ENCODE assay signal across 8 mouse cellular contexts in genomic region chr14:14863690-14864356, GRCm38 (mm10).
DNase-seq lines count a peak whose midpoint lies in the region; ATAC-seq and TF ChIP-seq lines count a peak whose summit lies in the region.

No protein-coding gene starts in this region.

- no peak overlapping the region for H3K27ac ChIP-seq in bone marrow macrophage, adult 2 months (ENCODE audit: insufficient read depth, low read depth, low read length)
- H3K27ac ChIP-seq in embryonic fibroblast, embryonic 13.5 days (ENCODE audit: insufficient read depth, low read length): no peak overlapping the region
- H3K27ac ChIP-seq in heart, embryonic 10.5 days: peak overlapping the region; percentile 62; the same call in 1 of the 2 replicates
- H3K27ac ChIP-seq in kidney, embryonic 14.5 days (ENCODE audit: low read depth, low read length): no peak overlapping the region
- no peak overlapping the region for H3K27ac ChIP-seq in liver, embryonic 11.5 days (ENCODE audit: low read depth, low read length)
- H3K27ac ChIP-seq in neural tube, embryonic 11.5 days (ENCODE audit: low read depth, low read length): no peak overlapping the region

- H3K4me2 ChIP-seq in kidney, embryonic 14.5 days (replicated peaks; ENCODE audit: low read depth, low read length): no peak overlapping the region
- no peak overlapping the region for H3K4me2 ChIP-seq in liver, embryonic 11.5 days
- no peak overlapping the region for H3K4me2 ChIP-seq in neural tube, embryonic 11.5 days (ENCODE audit: low read depth)

- peak; percentile 85 for ATAC-seq in kidney, embryonic 14.5 days (ENCODE audit: low FRiP score, low TSS enrichment)
- ATAC-seq in liver, embryonic 11.5 days (replicated peaks; ENCODE audit: low FRiP score): peak; percentile 56
- peak; percentile 75 for ATAC-seq in neural tube, embryonic 11.5 days (ENCODE audit: insufficient read depth, low FRiP score, low TSS enrichment)

- DNase-seq in CD8-positive naive resting alpha-beta T cell, adult 2 months (ENCODE audit: low read depth in 2 of 2, low spot score in 2 of 2): peak; percentile 46 to 60
- peak; percentile 80 for DNase-seq in heart, embryonic 10.5 days (ENCODE audit: low spot score)
- DNase-seq in liver, embryonic 11.5 days (ENCODE audit: low spot score): peak; percentile 68
- peak; percentile 76 for DNase-seq in neural tube, embryonic 11.5 days (ENCODE audit: low spot score)
- DNase-seq in telencephalon, adult 2 months (ENCODE audit: low read depth, low spot score): peak; percentile 71

- H3K4me1 ChIP-seq in bone marrow macrophage, adult 2 months (ENCODE audit: control insufficient read depth, insufficient read depth, low read length): peaks cover 3% of the 10 kb centered on the region; the same call in 1 of the 2 replicates
- no peaks in the 10 kb centered on the region for H3K4me1 ChIP-seq in embryonic fibroblast, embryonic 13.5 days (ENCODE audit: control insufficient read depth, insufficient read depth, low read length)
- no peaks in the 10 kb centered on the region for H3K4me1 ChIP-seq in heart, embryonic 10.5 days
- no peaks in the 10 kb centered on the region for H3K4me1 ChIP-seq in kidney, embryonic 14.5 days (ENCODE audit: control insufficient read depth, insufficient read depth, low read length)
- H3K4me1 ChIP-seq in liver, embryonic 11.5 days (replicated peaks; ENCODE audit: control insufficient read depth, insufficient read depth, low read length): no peaks in the 10 kb centered on the region
- no peaks in the 10 kb centered on the region for H3K4me1 ChIP-seq in neural tube, embryonic 11.5 days (ENCODE audit: control insufficient read depth, insufficient read depth, low read length)

- H3K9ac ChIP-seq in kidney, embryonic 14.5 days (ENCODE audit: low read depth, low read length): no peak overlapping the region; the same call in 1 of the 2 replicates
- no peak overlapping the region for H3K9ac ChIP-seq in liver, embryonic 11.5 days (ENCODE audit: low read depth, low read length)
- no peak overlapping the region for H3K9ac ChIP-seq in neural tube, embryonic 11.5 days (ENCODE audit: low read length)

- 30% methylated on average over 7 of the region's 7 CpGs for WGBS in heart, embryonic 10.5 days
- 24% methylated on average over 7 of the region's 7 CpGs for WGBS in kidney, embryonic 14.5 days
- 27% methylated on average over 7 of the region's 7 CpGs for WGBS in liver, embryonic 11.5 days
- 30% methylated on average over 7 of the region's 7 CpGs for WGBS in neural tube, embryonic 11.5 days

- TF ChIP-seq CTCF in bone marrow macrophage, adult 2 months (IDR thresholded peaks at IDR 0.05; ENCODE audit: low read depth, low read length): peak; percentile 92
- peak; percentile 73 for TF ChIP-seq CTCF in embryonic fibroblast, embryonic 13.5 days (IDR thresholded peaks at IDR 0.05; ENCODE audit: borderline replicate concordance, insufficient read depth, low read length)

- no peak overlapping the region for H3K4me3 ChIP-seq in bone marrow macrophage, adult 2 months (ENCODE audit: insufficient read depth, low read length)
- H3K4me3 ChIP-seq in embryonic fibroblast, embryonic 13.5 days (ENCODE audit: insufficient read depth, low read length): no peak overlapping the region
- H3K4me3 ChIP-seq in heart, embryonic 10.5 days: no peak overlapping the region
- H3K4me3 ChIP-seq in kidney, embryonic 14.5 days (ENCODE audit: low read length): no peak overlapping the region
- H3K4me3 ChIP-seq in liver, embryonic 11.5 days (ENCODE audit: low read depth, low read length): no peak overlapping the region
- H3K4me3 ChIP-seq in neural tube, embryonic 11.5 days (ENCODE audit: low read depth, low read length): no peak overlapping the region

- H3K9me3 ChIP-seq in heart, embryonic 10.5 days: no peaks in the 10 kb centered on the region
- no peaks in the 10 kb centered on the region for H3K9me3 ChIP-seq in kidney, embryonic 14.5 days (ENCODE audit: control insufficient read depth, low read length)
- no peaks in the 10 kb centered on the region for H3K9me3 ChIP-seq in liver, embryonic 11.5 days (ENCODE audit: control insufficient read depth, low read length)
- H3K9me3 ChIP-seq in neural tube, embryonic 11.5 days (ENCODE audit: control insufficient read depth, low read length): no peaks in the 10 kb centered on the region

- no peaks in the 10 kb centered on the region for H3K27me3 ChIP-seq in heart, embryonic 10.5 days (ENCODE audit: insufficient read depth, poor library complexity, severe bottlenecking)
- no peaks in the 10 kb centered on the region for H3K27me3 ChIP-seq in kidney, embryonic 14.5 days (ENCODE audit: control insufficient read depth, insufficient read depth, low read length)
- H3K27me3 ChIP-seq in liver, embryonic 11.5 days (replicated peaks; ENCODE audit: control insufficient read depth, insufficient read depth, low read length): no peaks in the 10 kb centered on the region
- H3K27me3 ChIP-seq in neural tube, embryonic 11.5 days (ENCODE audit: control insufficient read depth, insufficient read depth, low read length): no peaks in the 10 kb centered on the region

- no peaks in the 10 kb centered on the region for H3K36me3 ChIP-seq in heart, embryonic 10.5 days
- no peaks in the 10 kb centered on the region for H3K36me3 ChIP-seq in kidney, embryonic 14.5 days (ENCODE audit: control insufficient read depth, insufficient read depth, low read length)
- no peaks in the 10 kb centered on the region for H3K36me3 ChIP-seq in liver, embryonic 11.5 days (ENCODE audit: control insufficient read depth, insufficient read depth, low read length)
- no peaks in the 10 kb centered on the region for H3K36me3 ChIP-seq in neural tube, embryonic 11.5 days (ENCODE audit: control insufficient read depth, insufficient read depth, low read length)

- TF ChIP-seq POLR2A in bone marrow macrophage, adult 2 months (IDR thresholded peaks at IDR 0.05; ENCODE audit: borderline replicate concordance, low read depth, low read length): no peak
- no peak for TF ChIP-seq POLR2A in embryonic fibroblast, embryonic 13.5 days (IDR thresholded peaks at IDR 0.05; ENCODE audit: low read depth, low read length)
